Mouse (Mus musculus): ENCODE data around the gene Eea1. TPM values are rescaled to one million over a fixed set of nuclear protein-coding genes. Genes with fewer than 3 reads are reported as not detected.

Gene Eea1
- total and polyA plus RNA-seq, 3 experiments, result 9.2 to 43.5 (median 10.2) TPM

DNA sequence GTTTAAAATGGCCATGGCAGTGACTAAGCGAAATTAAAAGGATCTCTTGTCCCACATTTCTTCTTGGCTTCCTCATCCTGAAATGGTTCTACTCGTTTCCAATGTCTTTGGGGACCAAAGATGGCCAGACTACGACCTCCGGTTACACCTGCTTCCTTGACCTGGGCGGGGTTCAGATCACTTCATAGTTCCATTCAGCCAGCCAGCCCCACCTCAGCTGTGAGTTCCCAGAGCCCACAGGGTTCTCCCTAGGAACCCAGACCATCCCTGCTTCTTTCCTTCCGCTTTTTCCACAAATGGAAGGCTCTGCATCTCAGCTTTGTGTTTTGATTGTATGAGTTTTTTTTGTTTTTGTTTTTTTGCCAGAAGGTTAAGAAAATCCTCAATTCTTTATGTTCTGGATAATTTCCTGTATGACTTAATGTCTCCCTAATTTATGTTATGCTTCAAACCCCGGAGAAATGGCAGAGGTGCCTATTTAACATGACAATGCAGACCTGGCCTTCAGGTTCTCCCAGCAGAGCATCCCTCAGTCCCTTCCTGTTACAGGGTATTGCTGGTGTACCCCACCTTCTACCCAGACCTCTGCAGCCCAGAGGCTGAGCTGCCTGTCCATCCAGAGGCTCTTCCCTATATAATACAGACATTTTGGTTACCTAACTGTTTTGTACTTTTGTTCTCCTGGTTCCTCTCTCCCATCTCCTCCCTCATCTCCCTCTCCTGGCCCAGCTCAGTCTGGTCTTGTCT, 49.1 kb upstream of the Eea1 start:
- Histone ChIP-seq H3K9me3 (replicated peaks; ENCODE audit: insufficient read depth, low read length) (no peaks in the 10 kb centered on the region), H3K27me3 (ENCODE audit: control insufficient read depth in 1 of 2, insufficient read depth in 2 of 2, low read length in 2 of 2) (peaks cover 0 to 3% of the 10 kb centered on the region in 2 experiments; a peak in 2 of 4 replicates), H3K36me3 (ENCODE audit: control insufficient read depth in 1 of 2, insufficient read depth in 2 of 2, low read length in 2 of 2) (no peaks in the 10 kb centered on the region), H3K4me3 (ENCODE audit: control insufficient read depth in 1 of 2, insufficient read depth in 1 of 2, low read depth in 2 of 2, low read length in 2 of 2) (no peak overlapping the region), H3K79me2 (ENCODE audit: control insufficient read depth, insufficient read depth, low read length, poor library complexity) (no peaks in the 10 kb centered on the region), H3K4me1 (ENCODE audit: control insufficient read depth in 1 of 2, insufficient read depth in 2 of 2, low read length in 2 of 2) (peaks cover 0 to 7% of the 10 kb centered on the region in 2 experiments; a peak in 1 of 4 replicates), H3K9ac (ENCODE audit: control insufficient read depth, low read depth, low read length, poor library complexity, severe bottlenecking) (no peak overlapping the region), H3K27ac (ENCODE audit: control insufficient read depth, low read depth, low read length) (no peak overlapping the region)
- TF ChIP-seq MEF2A (IDR thresholded peaks at IDR 0.05; ENCODE audit: extremely low read depth, insufficient replicate concordance, low read depth, low read length, poor library complexity, severe bottlenecking) (no peak), TBP (IDR thresholded peaks at IDR 0.05; ENCODE audit: low read depth, low read length) (no peak), ETS1 (IDR thresholded peaks at IDR 0.05; ENCODE audit: low read depth, low read length) (no peak), ZNF384 (IDR thresholded peaks at IDR 0.05; ENCODE audit: low read depth, low read length) (no peak), MYC (IDR thresholded peaks at IDR 0.05; ENCODE audit: low read depth, low read length) (no peak), ZC3H11A (IDR thresholded peaks at IDR 0.05; ENCODE audit: low read depth, low read length) (no peak), POLR2A (IDR thresholded peaks at IDR 0.05; ENCODE audit: control insufficient read depth in 1 of 2, insufficient read depth in 1 of 2, low read depth in 1 of 2, low read length in 2 of 2, poor library complexity in 1 of 2) (no peak), E2F4 (IDR thresholded peaks at IDR 0.05; ENCODE audit: borderline replicate concordance, low read depth, low read length) (no peak), RAD21 (IDR thresholded peaks at IDR 0.05; ENCODE audit: low read depth, low read length) (no peak), JUND (IDR thresholded peaks at IDR 0.05; ENCODE audit: low read depth, low read length) (no peak), SIN3A (IDR thresholded peaks at IDR 0.05; ENCODE audit: low read length) (no peak)
- no peak for DNase-seq (ENCODE audit: low read depth, low spot score)

- Histone ChIP-seq H3K4me3 (ENCODE audit: control insufficient read depth in 1 of 2, insufficient read depth in 1 of 2, low read depth in 2 of 2, low read length in 2 of 2) (no peak overlapping the region), H3K27ac (ENCODE audit: control insufficient read depth, low read depth, low read length) (no peak overlapping the region), H3K9me3 (replicated peaks; ENCODE audit: insufficient read depth, low read length) (no peaks in the 10 kb centered on the region), H3K4me1 (ENCODE audit: control insufficient read depth in 1 of 2, insufficient read depth in 2 of 2, low read length in 2 of 2) (peaks cover 0 to 7% of the 10 kb centered on the region in 2 experiments; a peak in 1 of 4 replicates), H3K79me2 (ENCODE audit: control insufficient read depth, insufficient read depth, low read length, poor library complexity) (no peaks in the 10 kb centered on the region), H3K36me3 (ENCODE audit: control insufficient read depth in 1 of 2, insufficient read depth in 2 of 2, low read length in 2 of 2) (no peaks in the 10 kb centered on the region), H3K27me3 (ENCODE audit: control insufficient read depth in 1 of 2, insufficient read depth in 2 of 2, low read length in 2 of 2) (peaks cover 0 to 3% of the 10 kb centered on the region in 2 experiments; a peak in 2 of 4 replicates), H3K9ac (ENCODE audit: control insufficient read depth, low read depth, low read length, poor library complexity, severe bottlenecking) (no peak overlapping the region)
- DNase-seq (ENCODE audit: low read depth, low spot score), result no peak
- TF ChIP-seq UBTF (IDR thresholded peaks at IDR 0.05; ENCODE audit: borderline replicate concordance, insufficient read depth, low read depth, low read length) (no peak), MYB (IDR thresholded peaks at IDR 0.05; ENCODE audit: low read depth, low read length) (no peak), ZC3H11A (IDR thresholded peaks at IDR 0.05; ENCODE audit: low read depth, low read length) (no peak), ZNF384 (IDR thresholded peaks at IDR 0.05; ENCODE audit: low read depth, low read length) (no peak), MYC (IDR thresholded peaks at IDR 0.05; ENCODE audit: low read depth, low read length) (no peak), SIN3A (IDR thresholded peaks at IDR 0.05; ENCODE audit: low read length) (no peak), POLR2AphosphoS2 (IDR thresholded peaks at IDR 0.05; ENCODE audit: low read length) (no peak), MAX (IDR thresholded peaks at IDR 0.05; ENCODE audit: low read length) (no peak), TBP (IDR thresholded peaks at IDR 0.05; ENCODE audit: low read depth, low read length) (no peak), ETS1 (IDR thresholded peaks at IDR 0.05; ENCODE audit: low read depth, low read length) (no peak), ELF1 (IDR thresholded peaks at IDR 0.05; ENCODE audit: low read depth, low read length) (no peak), MXI1 (IDR thresholded peaks at IDR 0.05; ENCODE audit: low read depth, low read length) (no peak), GABPA (IDR thresholded peaks at IDR 0.05; ENCODE audit: low read depth, low read length) (no peak), NELFE (IDR thresholded peaks at IDR 0.05; ENCODE audit: low read depth, low read length) (no peak), HCFC1 (IDR thresholded peaks at IDR 0.05; ENCODE audit: low read depth, low read length) (no peak), MEF2A (IDR thresholded peaks at IDR 0.05; ENCODE audit: extremely low read depth, insufficient replicate concordance, low read depth, low read length, poor library complexity, severe bottlenecking) (no peak), TAL1 (IDR thresholded peaks at IDR 0.05; ENCODE audit: low read length) (no peak), ZKSCAN1 (IDR thresholded peaks at IDR 0.05; ENCODE audit: low read depth, low read length) (no peak)
Observed at GRCm38 (mm10) chr10:95892132-95892531, 48.3 kb upstream of the Eea1 start.
